Mouse (Mus musculus) CD4-positive, CD25-positive, alpha-beta regulatory T cell, adult 2 months (primary cell): ENCODE data around the gene Tagap.
"Not testable (repeated sequence)": the region's sequence is repeated elsewhere in the genome, so short reads cannot be mapped to it uniquely, and the experiment has no call there.

ENCODE experiments used
- DNase-seq: peaks from one replicate; pipeline ENCODE4 v3.0.0-alpha.2; 2012; ENCODE audit warnings: low read depth, low spot score

Tagap gene

GRCm38 (mm10) chr17:7968490-7968889 lies 42.7 kb downstream of the Tagap start:
- DNase-seq = not testable (repeated sequence)

GRCm38 (mm10) chr17:7969782-7970181 lies 44.0 kb downstream of the Tagap start:
- not testable (repeated sequence) for DNase-seq

GRCm38 (mm10) chr17:7983484-7983883 lies 57.7 kb downstream of the Tagap start:
- DNase-seq = not testable (repeated sequence)
